Mouse (Mus musculus) C2C12 (cell line): ENCODE measurements around the gene Phactr1. TPM values are rescaled to one million over a fixed set of nuclear protein-coding genes. Genes with fewer than 3 reads are reported as not detected.

ENCODE experiments used
- H3K27me3 ChIP-seq: one replicate; pipeline ENCODE4 v1.6.1; 2011; ENCODE audit not compliant: control insufficient read depth, insufficient read depth, insufficient read length
- H3K36me3 ChIP-seq: one replicate; pipeline ENCODE4 v1.6.1; 2011; ENCODE audit not compliant: control insufficient read depth, insufficient read depth
- H3K4me3 ChIP-seq: one replicate; pipeline ENCODE4 v1.5.1; 2011; ENCODE audit warnings: mild to moderate bottlenecking, control low read depth; ENCODE audit not compliant: poor library complexity, insufficient read depth, severe bottlenecking
- H3K79me2 ChIP-seq: one replicate; pipeline ENCODE4 v1.6.1; 2011; ENCODE audit not compliant: control insufficient read depth, insufficient read depth
- H3K79me3 ChIP-seq: one replicate; pipeline ENCODE4 v1.6.1; 2011; ENCODE audit warnings: low read depth, control low read depth
- H3ac ChIP-seq: one replicate; pipeline ENCODE3; 2011; ENCODE audit warnings: low read depth; ENCODE audit not compliant: control insufficient read depth, insufficient read length
- CEBPB ChIP-seq: IDR thresholded peaks from one replicate; pipeline ENCODE4 v1.6.1; 2011; ENCODE audit warnings: low read depth, mild to moderate bottlenecking, control low read depth, moderate library complexity
- CTCF ChIP-seq: IDR thresholded peaks from one replicate; pipeline ENCODE4 v1.5.1; 2011; ENCODE audit not compliant: control insufficient read depth, insufficient read depth, insufficient read length
- FOSL1 ChIP-seq: IDR thresholded peaks from one replicate; pipeline ENCODE4 v1.8.0; 2011; ENCODE audit warnings: mild to moderate bottlenecking, low read length; ENCODE audit not compliant: poor library complexity, insufficient read depth, severe bottlenecking
- MAX ChIP-seq: IDR thresholded peaks from one replicate; pipeline ENCODE4 v1.6.1; 2011; ENCODE audit warnings: mild to moderate bottlenecking, control low read depth
- MYOD1 ChIP-seq: IDR thresholded peaks from one replicate; pipeline ENCODE4 v1.6.1; 2011; ENCODE audit warnings: low read depth; ENCODE audit not compliant: control insufficient read depth, insufficient read length
- MYOG ChIP-seq: IDR thresholded peaks from one replicate; pipeline ENCODE4 v1.6.1; 2011; ENCODE audit not compliant: control insufficient read depth, insufficient read length; ENCODE audit errors: extremely low read depth
- USF1 ChIP-seq: IDR thresholded peaks from one replicate; pipeline ENCODE4 v1.6.1; 2011; ENCODE audit warnings: low read depth, mild to moderate bottlenecking, control low read depth, moderate library complexity
- polyA plus RNA-seq: library from polyadenylated mRNA; unstranded; fragments of >200 nt; fragmentation: generic; extraction: Trizol; gene quantifications from one replicate; pipeline ENCODE4 v1.2.1, GENCODE M21; 2012; ENCODE audit warnings: missing spikeins

Gene Phactr1
- polyA plus RNA-seq, 1 experiment, result 0.05 TPM

DNA sequence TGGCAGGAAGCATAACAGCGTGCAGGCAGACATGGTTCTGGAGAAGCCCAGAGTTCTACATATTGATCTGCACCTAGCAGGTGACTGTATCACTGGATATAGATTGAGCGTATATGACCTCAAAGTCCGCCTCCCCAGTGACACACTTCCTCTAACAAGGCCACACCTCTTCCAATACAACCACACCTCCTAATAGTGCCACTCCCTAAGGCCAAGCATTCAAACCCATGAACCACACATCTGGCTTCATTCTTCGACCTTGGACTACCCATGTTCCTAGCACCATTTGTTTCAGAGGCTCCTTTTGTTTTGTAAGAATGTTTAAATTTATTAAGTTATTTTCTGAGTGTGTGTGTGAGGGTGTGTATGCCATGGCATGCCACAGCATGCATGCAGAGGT lies 507.3 kb downstream of the Phactr1 start:
- no peaks in the 10 kb centered on the region for H3K36me3 ChIP-seq
- TF ChIP-seq CEBPB (no peak), FOSL1 (no peak), USF1 (no peak), MAX (no peak), MYOD1 (no peak), CTCF (no peak), MYOG (no peak)
- no peaks in the 10 kb centered on the region for H3K27me3 ChIP-seq
- no peak overlapping the region for H3K4me3 ChIP-seq
- H3K79me2 ChIP-seq, result no peaks in the 10 kb centered on the region
- H3K79me3 ChIP-seq, result no peaks in the 10 kb centered on the region
- H3ac ChIP-seq, result no peak overlapping the region
